Mouse (Mus musculus) intestine, embryonic 15.5 days (tissue): ENCODE data around the gene Dlgap1. TPM values are rescaled to one million over a fixed set of nuclear protein-coding genes. Genes with fewer than 3 reads are reported as not detected.

ENCODE experiments used
- ATAC-seq: fragments of 200-750 bp; cut with Nextera tagmentation; 2 replicates; pipeline ENCODE4 v1.8.0; 2017; ENCODE audit warnings: moderate TSS enrichment, moderate library complexity
- H3K27ac ChIP-seq: fragments of 300-500 bp; sonication (generic); 2 replicates; pipeline ENCODE4 v1.5.1; 2015; ENCODE audit warnings: mild to moderate bottlenecking, inconsistent platforms
- H3K27me3 ChIP-seq: fragments of 300-500 bp; sonication (generic); replicated peaks from 2 replicates; pipeline ENCODE4 v1.6.1; 2015; ENCODE audit warnings: inconsistent platforms
- H3K36me3 ChIP-seq: fragments of 300-500 bp; sonication (generic); 2 replicates; pipeline ENCODE4 v1.6.1; 2015; ENCODE audit warnings: inconsistent platforms
- H3K4me1 ChIP-seq: fragments of 300-500 bp; sonication (generic); replicated peaks from 2 replicates; pipeline ENCODE4 v1.6.1; 2015; ENCODE audit warnings: inconsistent platforms
- H3K4me2 ChIP-seq: fragments of 300-500 bp; sonication (generic); replicated peaks from 2 replicates; pipeline ENCODE4 v1.6.1; 2015; ENCODE audit warnings: mild to moderate bottlenecking, inconsistent platforms
- H3K4me3 ChIP-seq: fragments of 300-500 bp; sonication (generic); replicated peaks from 2 replicates; pipeline ENCODE4 v1.5.1; 2015; ENCODE audit warnings: inconsistent platforms
- H3K9ac ChIP-seq: fragments of 300-500 bp; sonication (generic); 2 replicates; pipeline ENCODE4 v1.6.1; 2015; ENCODE audit warnings: inconsistent platforms
- H3K9me3 ChIP-seq: fragments of 300-500 bp; sonication (generic); 2 replicates; pipeline ENCODE4 v1.6.1; 2016; ENCODE audit warnings: inconsistent platforms
- WGBS: fragments of 180-500 bp; shearing (Covaris S2); methylation state at CpG from one replicate; pipeline ENCODE4 v1.1.7; 2015; 5-methylcytosine and 5-hydroxymethylcytosine counted together
- polyA plus RNA-seq: library from polyadenylated mRNA; unstranded; fragments of >200 nt; fragmentation: Nextera tagmentation; extraction: Ambion mirVana; gene quantifications from 2 replicates; pipeline ENCODE4 v1.2.1, GENCODE M21; 2015

Gene Dlgap1
- polyA plus RNA-seq, 1 experiment from 2014 or later = 1.6 TPM

DNA sequence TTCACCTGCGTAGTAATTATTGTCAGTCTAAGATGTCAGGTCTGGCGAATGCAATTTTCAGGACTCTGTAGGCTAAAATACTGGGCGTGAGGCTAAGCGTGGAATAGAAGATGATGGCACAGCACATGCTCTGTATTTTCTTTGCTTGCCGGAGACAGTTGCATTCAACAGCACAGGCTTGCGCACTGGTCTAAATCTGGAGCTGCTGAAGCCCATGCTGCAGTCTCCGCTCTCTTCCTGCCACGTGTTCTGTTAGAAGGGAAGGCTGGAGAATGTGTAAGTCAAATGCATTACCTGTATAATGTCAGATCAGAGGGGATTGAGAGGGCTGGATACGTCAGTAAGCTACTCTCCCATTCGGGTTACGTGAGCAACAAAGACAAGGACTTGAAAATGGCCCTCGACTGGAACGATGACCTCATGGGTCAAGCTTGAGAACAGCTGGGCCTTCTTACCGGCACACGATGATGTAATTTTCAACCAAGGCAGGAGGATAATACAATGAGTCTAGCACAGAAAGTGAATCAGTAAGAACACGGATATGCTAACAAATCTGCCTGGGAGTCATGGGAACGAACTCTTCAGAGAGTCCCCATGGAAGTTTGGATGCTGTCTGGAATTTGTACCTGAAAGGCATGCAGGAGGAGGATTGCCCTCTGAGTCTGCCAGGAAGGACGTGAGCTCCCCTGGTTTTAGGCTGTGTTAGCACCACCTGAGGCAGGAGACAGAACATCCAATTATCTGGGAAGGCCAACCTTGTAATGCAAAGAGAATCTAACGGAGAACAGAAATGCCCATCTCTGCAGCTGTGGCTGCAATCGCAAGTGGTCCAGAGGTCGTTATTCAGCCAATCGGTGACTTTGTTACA lies 339.7 kb downstream of the Dlgap1 start:
- no peak overlapping the region for H3K4me2 ChIP-seq
- 64% methylated on average over 22 of the region's 22 CpGs for WGBS
- no peaks in the 10 kb centered on the region for H3K4me1 ChIP-seq
- no peak overlapping the region for H3K27ac ChIP-seq
- no peak overlapping the region for H3K9ac ChIP-seq
- H3K4me3 ChIP-seq = no peak overlapping the region
- ATAC-seq = no peak
- no peaks in the 10 kb centered on the region for H3K36me3 ChIP-seq
- no peaks in the 10 kb centered on the region for H3K27me3 ChIP-seq
- H3K9me3 ChIP-seq = no peaks in the 10 kb centered on the region

DNA sequence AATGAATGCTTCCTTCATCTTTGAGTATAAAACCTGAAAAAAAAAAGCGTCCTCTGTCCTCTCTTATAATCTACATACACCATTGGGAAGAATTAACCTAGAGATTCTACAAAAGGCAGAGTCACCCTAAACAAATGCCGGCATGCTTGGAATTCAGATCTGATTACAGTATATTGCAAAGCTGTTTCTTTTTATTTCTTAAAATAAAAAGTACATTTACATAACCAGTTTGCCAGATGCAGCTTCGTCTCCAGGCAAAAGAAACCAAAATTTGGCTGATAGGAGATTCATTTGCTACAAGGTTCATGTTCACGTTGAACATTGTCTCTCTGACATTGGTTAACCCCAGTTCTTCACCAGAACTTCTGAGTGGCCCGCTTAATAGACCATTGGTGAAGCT lies 347.5 kb downstream of the Dlgap1 start:
- no peaks in the 10 kb centered on the region for H3K9me3 ChIP-seq
- H3K27me3 ChIP-seq = no peaks in the 10 kb centered on the region

DNA sequence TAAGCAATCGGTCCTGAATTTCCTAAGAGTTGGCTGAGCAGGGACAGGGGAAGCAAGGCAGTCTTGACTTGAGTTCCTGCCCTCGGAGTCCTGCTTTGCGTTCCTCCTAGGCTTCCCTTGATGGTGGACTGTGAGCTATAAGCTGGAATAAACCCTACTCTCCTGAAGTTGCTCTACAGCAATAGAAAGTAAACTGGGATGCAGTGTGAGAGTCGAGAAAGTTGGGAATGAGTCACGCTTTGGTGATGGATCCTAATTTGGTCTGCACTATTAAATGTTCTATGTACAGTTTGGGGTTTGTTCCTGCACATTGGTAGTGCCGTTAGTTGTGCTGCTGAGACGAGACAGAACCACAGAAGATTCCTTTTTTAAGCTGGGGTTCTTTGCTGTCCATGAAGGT lies 348.9 kb downstream of the Dlgap1 start:
- no peak overlapping the region for H3K9ac ChIP-seq
- WGBS = 88% methylated on average over 7 of the region's 7 CpGs
- H3K9me3 ChIP-seq = no peaks in the 10 kb centered on the region
- no peak for ATAC-seq
- H3K4me3 ChIP-seq = no peak overlapping the region
- H3K27me3 ChIP-seq = no peaks in the 10 kb centered on the region
- no peaks in the 10 kb centered on the region for H3K36me3 ChIP-seq
- no peak overlapping the region for H3K4me2 ChIP-seq
- no peak overlapping the region for H3K27ac ChIP-seq
- H3K4me1 ChIP-seq = no peaks in the 10 kb centered on the region

More for the DNA sequence above, 347.5 kb downstream of the Dlgap1 start:
- no peak for ATAC-seq
- Histone ChIP-seq H3K4me3 (no peak overlapping the region), H3K4me2 (no peak overlapping the region), H3K9ac (no peak overlapping the region), H3K4me1 (no peaks in the 10 kb centered on the region), H3K27ac (no peak overlapping the region), H3K36me3 (no peaks in the 10 kb centered on the region)
- 77% methylated on average over 5 of the region's 5 CpGs for WGBS

DNA sequence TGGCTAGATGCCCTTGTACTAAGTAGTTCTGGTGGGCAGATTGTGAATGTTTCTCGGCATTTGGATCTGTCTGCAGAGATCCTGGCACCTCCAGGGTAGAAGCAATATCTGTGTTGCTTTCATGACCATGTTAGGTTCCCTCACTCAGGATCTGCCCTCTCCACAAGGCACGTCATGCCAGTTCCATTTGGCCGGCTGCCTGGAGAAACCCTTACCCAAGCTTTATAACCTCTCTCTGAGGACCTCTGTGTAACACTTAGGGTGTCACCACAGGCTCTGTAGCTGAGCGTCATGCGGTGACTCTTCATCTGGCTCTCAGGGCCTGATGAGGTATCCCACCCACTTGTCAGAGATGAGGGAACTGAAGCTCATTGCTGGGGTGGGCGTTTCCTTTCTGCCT lies 353.1 kb downstream of the Dlgap1 start:
- 82% methylated on average over 6 of the region's 6 CpGs for WGBS
- no peak overlapping the region for H3K4me2 ChIP-seq
- H3K9ac ChIP-seq = no peak overlapping the region
- H3K27me3 ChIP-seq = no peaks in the 10 kb centered on the region
- no peak for ATAC-seq
- H3K4me1 ChIP-seq = no peaks in the 10 kb centered on the region
- H3K9me3 ChIP-seq = no peaks in the 10 kb centered on the region
- no peak overlapping the region for H3K27ac ChIP-seq
- H3K4me3 ChIP-seq = no peak overlapping the region
- H3K36me3 ChIP-seq = no peaks in the 10 kb centered on the region

DNA sequence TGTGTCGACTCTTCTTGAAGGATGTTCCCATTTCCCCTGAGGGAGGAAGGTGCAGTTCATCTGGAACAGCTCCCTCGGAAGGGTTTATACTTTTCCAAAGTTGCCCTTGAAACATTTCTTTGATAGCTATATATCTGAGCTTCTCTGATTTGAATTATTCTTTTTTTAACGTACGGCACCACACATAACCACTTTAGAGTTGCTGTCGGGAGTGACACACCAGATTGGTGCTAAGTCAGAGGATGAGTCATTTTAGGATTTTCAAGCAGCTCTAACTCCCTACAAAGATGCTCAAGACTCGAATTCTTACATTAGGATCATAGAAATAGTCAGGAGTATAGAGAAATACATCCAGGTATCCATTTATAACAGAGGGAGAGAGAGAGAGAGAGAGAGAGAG lies 364.6 kb downstream of the Dlgap1 start:
- ATAC-seq = no peak
- Histone ChIP-seq H3K27me3 (no peaks in the 10 kb centered on the region), H3K9me3 (no peaks in the 10 kb centered on the region), H3K9ac (no peak overlapping the region), H3K4me2 (no peak overlapping the region), H3K4me1 (no peaks in the 10 kb centered on the region), H3K36me3 (no peaks in the 10 kb centered on the region), H3K4me3 (no peak overlapping the region), H3K27ac (no peak overlapping the region)
- 83% methylated on average over 6 of the region's 6 CpGs for WGBS

DNA sequence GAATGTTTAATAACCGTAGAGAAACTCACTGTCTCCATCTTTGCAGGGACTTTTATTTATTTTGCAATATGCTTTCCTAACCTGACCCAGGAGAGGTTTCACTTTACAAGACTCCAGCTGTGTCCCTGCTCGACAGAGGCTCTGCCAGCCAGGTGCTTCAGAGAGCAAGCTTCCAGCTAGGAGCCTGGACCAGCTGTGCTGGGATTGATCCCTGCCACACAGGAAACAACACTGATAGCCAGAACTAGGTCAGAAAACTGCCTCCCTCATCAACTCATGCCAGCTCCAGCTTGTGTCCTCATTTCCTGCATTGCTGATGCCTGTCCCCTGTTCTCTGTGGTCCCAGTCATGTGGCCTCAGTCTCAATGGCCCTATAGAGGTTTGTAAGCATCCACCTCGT lies 365.3 kb downstream of the Dlgap1 start:
- H3K9ac ChIP-seq = no peak overlapping the region
- no peak for ATAC-seq
- no peaks in the 10 kb centered on the region for H3K27me3 ChIP-seq
- no peak overlapping the region for H3K4me3 ChIP-seq
- no peak overlapping the region for H3K27ac ChIP-seq
- H3K9me3 ChIP-seq = no peaks in the 10 kb centered on the region
- H3K36me3 ChIP-seq = no peaks in the 10 kb centered on the region
- no peak overlapping the region for H3K4me2 ChIP-seq
- 29% methylated on average over 3 of the region's 3 CpGs for WGBS
- no peaks in the 10 kb centered on the region for H3K4me1 ChIP-seq

DNA sequence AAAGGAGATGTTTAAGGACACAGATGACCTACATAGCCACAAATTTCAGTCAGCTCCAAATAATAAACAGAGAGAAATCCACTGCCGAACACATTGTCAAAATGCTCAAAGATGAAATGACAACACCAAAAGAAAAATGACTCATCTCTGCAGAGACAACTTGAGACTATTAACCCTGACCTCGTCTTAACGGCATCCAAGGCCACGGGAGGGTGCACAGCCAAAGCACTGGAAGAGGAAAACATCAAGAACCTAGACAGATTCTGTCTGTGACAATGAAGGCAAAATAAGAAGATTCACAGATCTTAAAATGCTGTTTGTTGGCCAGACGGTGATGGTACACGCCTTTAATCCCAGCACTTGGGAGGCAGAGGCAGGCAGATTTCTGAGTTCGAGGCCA lies 370.9 kb downstream of the Dlgap1 start:
- Histone ChIP-seq H3K9ac (no peak overlapping the region), H3K4me3 (no peak overlapping the region), H3K4me1 (no peaks in the 10 kb centered on the region), H3K27ac (no peak overlapping the region), H3K4me2 (no peak overlapping the region), H3K27me3 (no peaks in the 10 kb centered on the region), H3K36me3 (no peaks in the 10 kb centered on the region), H3K9me3 (no peaks in the 10 kb centered on the region)
- 79% methylated on average over 7 of the region's 7 CpGs for WGBS
- no peak for ATAC-seq

DNA sequence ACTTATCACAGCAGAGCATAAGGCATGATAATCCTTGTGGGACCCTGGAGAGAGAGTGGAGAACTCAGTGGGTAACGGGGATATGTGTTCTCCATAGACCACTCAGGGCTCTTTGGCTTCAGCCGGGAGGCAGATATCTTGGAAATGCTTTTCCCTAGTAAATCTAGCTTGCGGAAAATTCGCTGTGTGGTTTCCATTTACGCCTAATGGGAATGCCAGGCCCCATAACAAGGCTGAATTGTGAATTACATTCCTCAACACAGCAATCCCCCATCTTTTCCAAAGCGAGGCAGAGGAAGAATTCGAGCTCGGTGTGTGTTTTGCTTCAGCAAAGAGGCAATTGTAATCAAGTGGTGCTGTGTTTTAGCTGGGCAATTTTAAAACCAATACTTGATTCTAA lies 372.4 kb downstream of the Dlgap1 start:
- no peak overlapping the region for H3K27ac ChIP-seq
- H3K9me3 ChIP-seq = no peaks in the 10 kb centered on the region
- H3K4me2 ChIP-seq = no peak overlapping the region
- no peak overlapping the region for H3K4me3 ChIP-seq
- H3K4me1 ChIP-seq = no peaks in the 10 kb centered on the region
- H3K36me3 ChIP-seq = no peaks in the 10 kb centered on the region
- no peak overlapping the region for H3K9ac ChIP-seq
- ATAC-seq = no peak
- 78% methylated on average over 8 of the region's 8 CpGs for WGBS
- H3K27me3 ChIP-seq = no peaks in the 10 kb centered on the region

DNA sequence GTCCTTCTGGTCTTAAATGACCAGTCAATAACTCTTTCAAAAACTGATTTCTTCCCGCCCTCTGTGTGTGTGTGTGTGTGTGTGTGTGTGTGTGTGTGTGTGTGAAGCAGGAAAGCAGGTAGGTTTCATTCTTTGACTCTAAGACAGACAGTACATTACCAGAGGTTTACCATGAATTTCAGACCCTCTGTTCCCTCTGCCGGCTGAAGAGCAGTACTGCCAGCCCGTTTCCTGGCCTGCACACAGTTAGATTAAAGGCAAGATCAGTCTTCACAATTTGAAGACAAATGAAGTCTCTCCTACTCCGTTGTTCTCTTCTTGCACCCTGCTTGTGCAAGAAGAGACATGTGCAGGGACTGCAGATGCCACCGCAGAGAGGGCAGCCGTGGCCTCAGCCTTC lies 373.0 kb downstream of the Dlgap1 start:
- Histone ChIP-seq H3K4me2 (no peak overlapping the region), H3K9me3 (no peaks in the 10 kb centered on the region), H3K27ac (no peak overlapping the region), H3K27me3 (no peaks in the 10 kb centered on the region), H3K4me3 (no peak overlapping the region), H3K36me3 (no peaks in the 10 kb centered on the region), H3K9ac (no peak overlapping the region), H3K4me1 (no peaks in the 10 kb centered on the region)
- no peak for ATAC-seq
- WGBS = 62% methylated on average over 6 of the region's 6 CpGs

DNA sequence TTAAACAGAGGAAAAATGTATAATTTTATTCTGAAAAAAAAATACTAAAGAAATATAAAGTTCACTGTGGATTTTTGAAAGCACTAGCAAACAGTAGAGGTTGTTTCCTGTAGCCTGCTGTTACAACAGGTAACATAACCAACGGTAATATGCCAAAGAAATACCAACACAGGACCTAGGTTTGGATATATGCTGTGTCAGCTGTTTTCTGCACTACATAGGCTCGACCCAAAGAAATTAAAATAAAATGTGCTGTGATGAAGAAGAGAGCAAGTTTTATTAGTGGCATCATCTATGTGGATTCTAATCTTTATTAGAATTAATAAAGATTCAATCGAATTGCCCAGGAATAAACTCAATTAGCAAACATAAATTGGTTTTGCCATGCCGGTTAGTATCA lies 378.5 kb downstream of the Dlgap1 start:
- no peak for ATAC-seq
- no peaks in the 10 kb centered on the region for H3K4me1 ChIP-seq
- no peak overlapping the region for H3K27ac ChIP-seq
- H3K9me3 ChIP-seq = no peaks in the 10 kb centered on the region
- no peaks in the 10 kb centered on the region for H3K36me3 ChIP-seq
- H3K9ac ChIP-seq = no peak overlapping the region
- WGBS = 83% methylated on average over 4 of the region's 4 CpGs
- H3K4me2 ChIP-seq = no peak overlapping the region
- H3K27me3 ChIP-seq = no peaks in the 10 kb centered on the region
- no peak overlapping the region for H3K4me3 ChIP-seq

DNA sequence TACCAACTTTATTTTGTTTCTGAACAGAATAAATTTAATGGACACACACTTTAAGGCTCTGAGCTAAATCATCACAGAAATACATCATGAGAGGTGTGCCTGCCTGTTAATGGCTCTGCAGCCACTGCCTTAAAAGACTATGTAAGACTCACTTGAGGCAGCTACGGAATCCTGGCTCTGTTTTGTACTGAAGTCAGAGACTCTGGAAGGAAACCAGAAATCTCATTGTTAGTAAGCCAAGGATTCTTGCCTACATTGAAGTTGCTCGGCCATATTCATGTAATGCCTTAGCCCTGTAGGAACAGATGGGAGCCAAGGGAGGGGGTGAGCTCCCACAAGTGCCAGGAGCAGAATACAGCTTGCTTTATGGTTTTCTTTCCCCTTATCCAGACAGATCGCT lies 394.7 kb downstream of the Dlgap1 start:
- Histone ChIP-seq H3K4me3 (no peak overlapping the region), H3K36me3 (no peaks in the 10 kb centered on the region), H3K4me2 (no peak overlapping the region), H3K9me3 (no peaks in the 10 kb centered on the region), H3K4me1 (no peaks in the 10 kb centered on the region), H3K27me3 (no peaks in the 10 kb centered on the region), H3K9ac (no peak overlapping the region), H3K27ac (no peak overlapping the region)
- WGBS = 63% methylated on average over 3 of the region's 3 CpGs
- no peak for ATAC-seq

DNA sequence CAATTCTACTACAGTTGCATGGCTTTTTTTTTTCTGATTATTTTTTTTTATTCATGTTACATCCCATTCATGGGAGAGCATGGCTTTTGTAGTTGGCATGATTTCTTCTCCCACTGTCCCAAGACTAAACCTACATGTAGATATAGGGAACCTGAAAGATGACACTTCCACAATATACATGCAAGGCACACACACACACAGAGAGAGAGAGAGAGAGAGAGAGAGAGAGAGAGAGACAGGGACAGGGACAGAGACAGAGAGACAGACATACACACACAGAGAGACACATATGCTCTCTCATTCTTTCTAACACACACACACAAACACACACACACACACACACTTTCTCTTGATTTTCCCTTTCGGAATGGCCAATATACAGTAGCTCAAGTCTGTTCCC lies 395.1 kb downstream of the Dlgap1 start:
- Histone ChIP-seq H3K4me2 (no peak overlapping the region), H3K4me3 (no peak overlapping the region), H3K4me1 (no peaks in the 10 kb centered on the region), H3K9ac (no peak overlapping the region), H3K36me3 (no peaks in the 10 kb centered on the region), H3K9me3 (no peaks in the 10 kb centered on the region), H3K27me3 (no peaks in the 10 kb centered on the region), H3K27ac (no peak overlapping the region)
- ATAC-seq = no peak
- 86% methylated on average over 1 of the region's 1 CpGs for WGBS

DNA sequence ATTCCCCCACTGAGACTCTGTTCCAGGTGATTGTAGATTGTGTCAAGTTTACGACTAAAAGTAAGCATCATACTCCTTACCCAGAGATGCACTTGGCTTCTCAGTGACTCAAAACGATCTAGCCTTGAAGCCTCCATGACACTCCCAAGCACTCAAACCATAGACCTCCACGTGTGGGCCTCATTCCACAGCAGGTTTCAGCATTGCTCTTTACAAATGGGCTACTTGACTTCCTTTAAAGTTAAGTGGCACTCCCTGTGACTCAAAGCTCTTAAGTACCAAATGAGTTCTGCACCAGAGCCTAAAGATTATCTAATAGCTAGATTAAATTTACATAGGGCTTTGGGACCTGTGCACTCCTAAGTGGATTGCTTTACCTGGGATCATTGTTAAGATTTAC lies 400.3 kb downstream of the Dlgap1 start:
- no peak overlapping the region for H3K4me2 ChIP-seq
- H3K9ac ChIP-seq = no peak overlapping the region
- ATAC-seq = no peak
- no peaks in the 10 kb centered on the region for H3K4me1 ChIP-seq
- no peaks in the 10 kb centered on the region for H3K27me3 ChIP-seq
- no peaks in the 10 kb centered on the region for H3K9me3 ChIP-seq
- WGBS = 61% methylated on average over 3 of the region's 3 CpGs
- H3K36me3 ChIP-seq = no peaks in the 10 kb centered on the region
- H3K27ac ChIP-seq = no peak overlapping the region
- H3K4me3 ChIP-seq = no peak overlapping the region
